Mouse (Mus musculus) left cerebral cortex, adult 11 months (tissue): ENCODE measurements at regions not wholly inside any gene's neighbourhood (a gene's known extent, or its start where the extent isn't known, plus 50 kb on each side); places are given as distances from the start of the nearest gene placed in this dataset.

Experiments used
- DNase-seq: peaks from one replicate; pipeline ENCODE4 v3.0.0; 2022; ENCODE audit warnings: low spot score

DNA sequence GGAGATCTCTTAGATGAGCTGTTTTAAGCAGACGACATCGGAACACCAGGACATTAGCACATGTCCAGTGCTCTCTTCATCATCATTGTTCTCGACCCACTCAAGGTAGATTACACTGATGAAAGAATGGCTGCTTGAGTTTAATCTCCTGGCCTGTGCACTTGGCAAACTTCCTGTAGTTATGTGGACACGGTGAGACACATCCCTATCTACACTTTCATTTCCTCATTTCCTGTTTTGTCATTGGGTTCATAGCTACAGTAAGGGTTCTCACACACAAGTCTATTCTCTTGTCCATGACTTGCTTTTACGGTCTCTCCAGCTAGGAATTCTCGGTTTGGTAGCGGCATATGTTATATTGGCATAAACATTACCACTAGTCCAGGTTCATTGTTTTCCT, 190.5 kb downstream of the Pdgfra start:
- no peak for DNase-seq

GRCm38 (mm10) chr5:75346836-75347773, 195.0 kb downstream of the Pdgfra start:
- DNase-seq = no peak

DNA sequence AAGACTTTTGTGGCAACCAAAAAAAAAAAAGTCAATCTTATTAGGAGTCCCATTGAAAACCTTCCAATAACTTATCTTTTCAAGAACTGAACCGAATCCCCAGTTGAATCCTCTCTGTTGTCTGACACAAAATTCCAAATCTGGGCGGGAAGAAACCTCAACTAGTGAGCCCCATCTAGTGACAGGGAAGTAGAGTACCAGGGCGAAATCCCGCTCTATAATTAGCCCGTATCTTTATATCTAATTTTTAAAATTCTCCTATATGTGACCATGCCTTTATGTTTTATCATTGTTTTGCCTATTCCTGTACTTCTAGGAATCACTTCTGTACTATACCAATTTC, 195.7 kb downstream of the Pdgfra start:
- DNase-seq = no peak

GRCm38 (mm10) chr5:75355266-75355665, 203.2 kb downstream of the Pdgfra start:
- no peak for DNase-seq

DNA sequence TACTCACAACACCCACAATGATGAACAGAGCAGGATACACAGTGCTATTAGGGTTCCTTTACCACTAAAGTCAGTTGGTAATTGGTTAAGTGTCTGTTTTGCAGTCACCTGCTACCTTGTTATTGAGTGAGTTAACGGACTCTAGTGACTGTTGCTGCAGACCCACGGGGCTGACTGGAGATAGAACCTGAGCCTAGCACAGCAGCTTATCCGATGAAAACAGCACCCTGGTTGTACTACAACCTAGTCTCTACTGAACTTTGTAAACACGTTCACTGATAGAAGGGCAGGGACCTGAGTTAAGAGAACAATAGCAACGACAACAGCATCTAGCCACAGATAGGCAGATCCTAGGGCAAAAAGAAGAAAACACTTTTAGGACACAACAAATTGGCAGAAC, 206.8 kb downstream of the Pdgfra start:
- DNase-seq = no peak

DNA sequence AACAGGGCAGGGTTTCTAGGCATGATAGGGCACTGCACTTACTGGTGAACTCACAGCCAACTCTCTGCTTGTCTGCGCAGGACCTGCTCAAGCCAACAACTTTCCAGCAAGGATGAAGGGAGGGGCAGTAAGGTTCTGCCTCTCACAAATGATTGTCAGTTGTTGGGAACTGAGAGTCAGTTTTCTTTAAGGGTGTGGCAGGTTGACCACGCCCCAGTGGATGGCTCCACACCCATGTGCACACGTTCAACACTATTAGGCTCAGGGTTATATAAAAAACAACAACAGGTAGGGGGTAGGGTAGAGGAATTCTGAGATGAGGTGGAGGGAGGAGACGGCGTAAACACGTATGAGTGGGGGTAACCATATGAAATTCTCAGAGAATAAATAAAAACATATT, 210.9 kb upstream of the Kit start:
- DNase-seq = no peak

DNA sequence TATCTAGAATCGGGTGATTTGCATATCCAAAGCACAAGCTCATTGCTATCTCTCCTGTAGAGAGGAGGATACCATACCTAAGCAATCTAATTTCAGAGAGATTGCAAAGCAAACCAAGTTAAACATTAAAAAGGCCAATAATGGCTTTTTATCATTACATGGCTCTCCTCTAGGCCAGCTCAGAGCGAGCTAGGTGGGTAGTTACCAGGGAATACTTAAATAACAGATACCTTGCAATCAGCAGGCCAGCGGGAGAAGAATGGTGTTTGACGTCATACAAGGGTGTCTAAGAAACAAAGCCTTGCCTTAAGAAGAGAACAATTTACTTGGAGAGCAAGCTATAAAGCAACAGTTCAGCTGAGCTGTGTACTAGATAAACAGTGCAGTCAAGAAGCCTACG, 207.4 kb upstream of the Kit start:
- no peak for DNase-seq

GRCm38 (mm10) chr5:75368691-75369090, 206.0 kb upstream of the Kit start:
- DNase-seq = no peak

- no peak for DNase-seq
These were observed 201.9 kb upstream of the Kit start for GRCm38 (mm10) chr5:75372849-75373248.

- no peak for DNase-seq
These were observed 197.1 kb upstream of the Kit start for GRCm38 (mm10) chr5:75377311-75378300.

GRCm38 (mm10) chr5:75378655-75379054, 196.1 kb upstream of the Kit start:
- DNase-seq = no peak

DNA sequence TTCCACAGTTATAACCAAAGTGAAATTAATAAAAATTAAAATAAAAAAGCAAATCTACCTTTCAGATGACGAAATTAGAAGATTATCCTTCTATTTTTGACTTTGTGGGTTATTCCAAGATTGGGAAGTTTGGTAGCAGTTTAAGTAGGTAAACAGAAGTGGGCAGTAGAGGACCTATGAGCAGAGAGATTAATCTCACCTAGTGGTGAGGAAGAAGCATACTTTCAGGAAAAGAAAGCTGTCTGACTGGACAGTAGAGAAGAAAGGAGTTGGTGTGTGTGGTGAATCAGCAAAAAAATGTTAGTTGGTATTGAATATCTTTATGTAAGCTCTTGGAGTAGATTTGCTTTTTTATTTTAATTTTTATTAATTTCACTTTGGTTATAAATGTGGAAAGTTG, 194.4 kb upstream of the Kit start:
- DNase-seq = no peak

DNA sequence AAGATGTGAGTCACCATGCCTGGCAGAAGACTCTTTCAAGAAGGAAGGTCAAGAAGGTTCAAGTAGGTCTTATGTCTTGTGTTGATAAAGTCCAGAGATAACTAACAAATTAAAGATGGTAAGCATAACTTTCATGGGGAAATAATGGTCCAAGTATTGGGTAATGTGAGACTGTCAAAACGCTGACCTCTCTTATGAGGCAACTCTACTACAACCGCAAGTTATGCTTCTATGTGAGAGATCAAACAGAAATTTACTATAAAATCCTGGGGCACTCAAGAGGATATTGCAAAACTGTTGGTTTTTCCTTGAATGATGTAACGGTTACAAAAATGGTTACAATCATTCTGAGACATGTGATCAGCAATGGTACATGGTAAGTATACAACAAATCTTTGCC, 192.6 kb upstream of the Kit start:
- no peak for DNase-seq

DNA sequence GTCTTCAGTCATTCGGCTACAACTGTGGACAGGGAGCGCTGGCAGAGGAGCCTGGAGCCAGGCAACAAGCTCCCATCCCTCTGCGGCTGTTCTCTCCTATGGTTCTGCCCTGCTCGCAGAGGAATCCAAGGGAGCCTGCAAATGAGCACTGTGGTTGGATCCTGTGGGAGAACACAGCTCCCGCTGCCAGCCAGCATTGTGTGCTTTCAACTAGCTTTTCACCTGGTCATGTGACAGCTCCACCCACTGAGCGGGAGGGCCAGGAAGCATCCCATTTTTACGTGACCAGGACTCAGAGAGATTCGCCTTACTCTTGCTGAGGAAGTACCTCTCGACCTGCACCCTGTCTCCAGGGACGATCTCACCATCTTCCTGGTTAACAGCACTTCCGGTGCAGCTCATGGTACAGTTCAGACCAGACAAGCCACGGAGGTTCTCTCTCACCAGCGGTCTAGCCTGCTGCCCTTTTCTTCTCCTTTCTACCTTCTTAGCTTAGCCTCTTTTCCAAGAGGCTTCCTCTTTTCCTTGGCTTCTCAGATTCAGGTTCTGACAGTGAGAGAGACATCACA, 186.7 kb upstream of the Kit start:
- DNase-seq = no peak

DNA sequence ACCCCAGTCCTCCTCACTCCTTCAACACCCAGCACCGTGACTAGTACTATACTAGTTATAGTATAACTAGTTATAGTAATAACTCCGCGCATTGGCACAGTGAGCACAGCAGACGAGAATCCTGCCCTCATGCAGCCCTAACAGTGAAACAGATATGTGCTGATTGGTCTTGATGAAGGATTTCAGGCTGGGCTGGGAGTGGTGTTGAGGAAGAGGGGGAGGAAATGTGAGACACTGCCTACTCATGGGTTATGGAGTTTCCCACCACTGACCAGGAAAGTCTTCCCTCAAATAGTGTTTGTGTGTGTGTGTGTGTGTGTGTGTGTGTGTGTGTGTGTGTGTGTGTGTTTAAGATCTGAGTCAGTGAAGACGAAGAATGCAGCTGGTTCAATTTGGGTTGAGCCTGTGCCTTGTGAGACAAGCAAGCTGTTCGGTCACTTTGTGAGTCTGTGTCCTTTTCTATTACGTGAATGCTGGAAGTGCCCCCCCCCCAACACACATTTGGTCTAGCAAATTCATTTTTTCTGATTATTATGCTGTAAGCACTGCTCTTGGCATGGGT, 185.9 kb upstream of the Kit start:
- DNase-seq = no peak

DNA sequence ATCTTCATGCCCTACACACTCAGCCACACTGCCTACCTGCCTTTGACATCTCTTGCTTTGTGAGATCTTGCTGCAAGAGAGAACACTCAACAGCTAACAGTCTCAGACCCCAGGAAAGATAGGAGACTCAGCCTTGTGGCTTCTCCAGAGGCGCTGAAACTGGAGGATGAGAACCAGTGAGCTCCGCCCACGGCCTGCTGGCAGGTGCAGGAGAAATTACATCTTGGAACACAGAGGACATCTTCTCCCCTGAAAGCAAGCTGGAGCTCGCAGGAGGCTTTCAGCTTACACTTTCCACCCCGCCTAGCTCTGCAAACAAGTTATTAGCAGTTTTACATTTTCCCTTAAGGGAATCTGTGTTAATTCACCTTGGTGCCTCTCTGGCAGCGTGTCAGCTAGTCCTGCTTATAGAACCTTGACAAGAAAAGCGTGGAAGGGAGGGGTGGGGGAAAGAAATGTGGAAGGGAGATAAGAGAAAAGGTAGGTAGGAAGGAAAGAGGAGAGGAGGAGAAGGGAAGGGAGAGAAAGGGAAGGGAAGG, 185.2 kb upstream of the Kit start:
- peak; percentile 31 for DNase-seq

- DNase-seq = no peak
These were observed 175.9 kb upstream of the Kit start for GRCm38 (mm10) chr5:75398820-75399219.

- DNase-seq = no peak
These were observed 173.0 kb upstream of the Kit start for GRCm38 (mm10) chr5:75401734-75402133.

GRCm38 (mm10) chr5:75402631-75403030, 172.1 kb upstream of the Kit start:
- no peak for DNase-seq

DNA sequence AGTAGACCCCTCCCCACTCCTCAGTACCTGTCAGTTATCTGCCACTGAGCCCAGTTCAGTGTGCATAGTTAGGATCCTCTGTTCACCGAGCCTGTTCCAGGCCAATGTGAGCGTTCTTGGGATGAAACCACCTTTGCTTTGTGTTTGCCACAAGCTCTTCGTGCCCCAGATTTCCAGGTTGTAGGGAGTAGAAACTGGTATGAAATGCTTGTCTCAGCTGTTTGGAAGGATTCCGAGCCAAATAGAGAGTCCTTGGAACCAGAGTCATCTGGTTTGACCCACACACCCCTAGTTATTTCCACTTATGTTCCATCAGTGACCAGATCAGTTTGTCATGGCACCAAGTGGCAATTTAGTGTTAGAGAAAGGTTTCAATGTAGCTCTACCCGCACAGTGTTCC, 171.2 kb upstream of the Kit start:
- DNase-seq = no peak

GRCm38 (mm10) chr5:75404601-75405285, 170.0 kb upstream of the Kit start:
- DNase-seq = no peak
